Mouse (Mus musculus): Measurements from ENCODE around the gene Ak9. TPM values are rescaled to one million over a fixed set of nuclear protein-coding genes. Genes with fewer than 3 reads are reported as not detected.

Gene Ak9
- polyA plus RNA-seq, 1 experiment = not detected

GRCm38 (mm10) chr10:41287618-41288017 lies 16.2 kb upstream of the Ak9 start:
- Histone ChIP-seq H3K4me3 (ENCODE audit: insufficient read depth, low read length) (no peak overlapping the region), H3K4me1 (ENCODE audit: control insufficient read depth, insufficient read depth, low read length) (peaks cover 4% of the 10 kb centered on the region; the same call in 1 of the 2 replicates), H3K27ac (ENCODE audit: insufficient read depth, low read length) (no peak overlapping the region)
- TF ChIP-seq POLR2A (IDR thresholded peaks at IDR 0.05; ENCODE audit: low read depth, low read length) = no peak
- TF ChIP-seq CTCF (IDR thresholded peaks at IDR 0.05; ENCODE audit: borderline replicate concordance, insufficient read depth, low read length) = no peak

- H3K27ac ChIP-seq (ENCODE audit: insufficient read depth, low read length) = no peak overlapping the region
- no peak for TF ChIP-seq CTCF (IDR thresholded peaks at IDR 0.05; ENCODE audit: borderline replicate concordance, insufficient read depth, low read length)
- no peak for TF ChIP-seq POLR2A (IDR thresholded peaks at IDR 0.05; ENCODE audit: low read depth, low read length)
- H3K4me1 ChIP-seq (ENCODE audit: control insufficient read depth, insufficient read depth, low read length) = peaks cover 4% of the 10 kb centered on the region; the same call in 1 of the 2 replicates
- no peak overlapping the region for H3K4me3 ChIP-seq (ENCODE audit: insufficient read depth, low read length)
Measured at GRCm38 (mm10) chr10:41288074-41288473, 15.7 kb upstream of the Ak9 start.

- TF ChIP-seq POLR2A (IDR thresholded peaks at IDR 0.05; ENCODE audit: low read depth, low read length) (no peak), CTCF (IDR thresholded peaks at IDR 0.05; ENCODE audit: borderline replicate concordance, insufficient read depth, low read length) (peak; percentile 88)
- peaks cover 9% of the 10 kb centered on the region for H3K4me1 ChIP-seq (ENCODE audit: control insufficient read depth, insufficient read depth, low read length)
- H3K27ac ChIP-seq (ENCODE audit: insufficient read depth, low read length) = no peak overlapping the region
- no peak overlapping the region for H3K4me3 ChIP-seq (ENCODE audit: insufficient read depth, low read length)
Measured at GRCm38 (mm10) chr10:41288771-41289415, 14.9 kb upstream of the Ak9 start.

- no peak for TF ChIP-seq POLR2A (IDR thresholded peaks at IDR 0.05; ENCODE audit: low read depth, low read length)
- TF ChIP-seq CTCF (IDR thresholded peaks at IDR 0.05; ENCODE audit: borderline replicate concordance, insufficient read depth, low read length) = no peak
- H3K4me3 ChIP-seq (ENCODE audit: insufficient read depth, low read length) = no peak overlapping the region
- H3K27ac ChIP-seq (ENCODE audit: insufficient read depth, low read length) = no peak overlapping the region
- H3K4me1 ChIP-seq (ENCODE audit: control insufficient read depth, insufficient read depth, low read length) = peaks cover 9% of the 10 kb centered on the region
Measured at GRCm38 (mm10) chr10:41291021-41291420, 12.8 kb upstream of the Ak9 start.

GRCm38 (mm10) chr10:41293019-41293418 lies 10.8 kb upstream of the Ak9 start:
- no peak overlapping the region for H3K4me3 ChIP-seq (ENCODE audit: insufficient read depth, low read length)
- TF ChIP-seq CTCF (IDR thresholded peaks at IDR 0.05; ENCODE audit: borderline replicate concordance, insufficient read depth, low read length) (no peak), POLR2A (IDR thresholded peaks at IDR 0.05; ENCODE audit: low read depth, low read length) (no peak)
- H3K27ac ChIP-seq (ENCODE audit: insufficient read depth, low read length) = peak overlapping the region; percentile 60
- H3K4me1 ChIP-seq (ENCODE audit: control insufficient read depth, insufficient read depth, low read length) = peaks cover 9% of the 10 kb centered on the region

- TF ChIP-seq POLR2A (IDR thresholded peaks at IDR 0.05; ENCODE audit: low read depth, low read length) (no peak), CTCF (IDR thresholded peaks at IDR 0.05; ENCODE audit: borderline replicate concordance, insufficient read depth, low read length) (no peak)
- H3K27ac ChIP-seq (ENCODE audit: insufficient read depth, low read length) = no peak overlapping the region
- no peak overlapping the region for H3K4me3 ChIP-seq (ENCODE audit: insufficient read depth, low read length)
- H3K4me1 ChIP-seq (ENCODE audit: control insufficient read depth, insufficient read depth, low read length) = peaks cover 9% of the 10 kb centered on the region
Measured at GRCm38 (mm10) chr10:41294734-41295133, 9.0 kb upstream of the Ak9 start.

GRCm38 (mm10) chr10:41295145-41295544 lies 8.6 kb upstream of the Ak9 start:
- Histone ChIP-seq H3K27ac (ENCODE audit: insufficient read depth, low read length) (no peak overlapping the region), H3K4me1 (ENCODE audit: control insufficient read depth, insufficient read depth, low read length) (peaks cover 9% of the 10 kb centered on the region), H3K4me3 (ENCODE audit: insufficient read depth, low read length) (no peak overlapping the region)
- TF ChIP-seq CTCF (IDR thresholded peaks at IDR 0.05; ENCODE audit: borderline replicate concordance, insufficient read depth, low read length) (no peak), POLR2A (IDR thresholded peaks at IDR 0.05; ENCODE audit: low read depth, low read length) (no peak)

GRCm38 (mm10) chr10:41300161-41300560 lies 3.6 kb upstream of the Ak9 start:
- no peak overlapping the region for H3K27ac ChIP-seq (ENCODE audit: insufficient read depth, low read length)
- H3K4me3 ChIP-seq (ENCODE audit: insufficient read depth, low read length) = no peak overlapping the region
- no peaks in the 10 kb centered on the region for H3K4me1 ChIP-seq (ENCODE audit: control insufficient read depth, insufficient read depth, low read length)
- TF ChIP-seq POLR2A (IDR thresholded peaks at IDR 0.05; ENCODE audit: low read depth, low read length) = no peak
- no peak for TF ChIP-seq CTCF (IDR thresholded peaks at IDR 0.05; ENCODE audit: borderline replicate concordance, insufficient read depth, low read length)

- Histone ChIP-seq H3K4me3 (ENCODE audit: insufficient read depth, low read length) (peak within 1 kb of the TSS; percentile 93), H3K27ac (ENCODE audit: insufficient read depth, low read length) (0 out of 2 replicates have a peak within 1 kb of the TSS, but pooled peaks have one; percentile 2), H3K4me1 (ENCODE audit: control insufficient read depth, insufficient read depth, low read length) (no peaks in the 10 kb centered on the region)
- TF ChIP-seq POLR2A (IDR thresholded peaks at IDR 0.05; ENCODE audit: low read depth, low read length) = peak; percentile 82
- TF ChIP-seq CTCF (IDR thresholded peaks at IDR 0.05; ENCODE audit: borderline replicate concordance, insufficient read depth, low read length) = no peak
Measured at GRCm38 (mm10) chr10:41302689-41303431, 920 bp upstream of the Ak9 start, which contains the start of gene Fig4. TSS of gene Fig4 (minus strand) at chr10:41303260.

GRCm38 (mm10) chr10:41304961-41305455 lies 1.2 kb downstream of the Ak9 start:
- no peak overlapping the region for H3K4me3 ChIP-seq (ENCODE audit: insufficient read depth, low read length)
- H3K4me1 ChIP-seq (ENCODE audit: control insufficient read depth, insufficient read depth, low read length) = no peaks in the 10 kb centered on the region
- TF ChIP-seq CTCF (IDR thresholded peaks at IDR 0.05; ENCODE audit: borderline replicate concordance, insufficient read depth, low read length) = no peak
- no peak overlapping the region for H3K27ac ChIP-seq (ENCODE audit: insufficient read depth, low read length)
